Mouse (Mus musculus): ENCODE data around the gene Pidd1. TPM values are rescaled to one million over a fixed set of nuclear protein-coding genes. Genes with fewer than 3 reads are reported as not detected.
A peak's percentile ranks its signal among the peaks of the same experiment; 100 is the strongest.

The Pidd1 gene
- polyA plus RNA-seq, 1 experiment = 2.7 TPM

- TF ChIP-seq POLR2A (IDR thresholded peaks at IDR 0.05; ENCODE audit: extremely low read depth, insufficient read depth, low read length) (no peak), CTCF (IDR thresholded peaks at IDR 0.05; ENCODE audit: extremely low read depth, insufficient read depth, low read length) (no peak)
Measured at GRCm38 (mm10) chr7:141392552-141393222, 51.1 kb downstream of the Pidd1 start.

GRCm38 (mm10) chr7:141391625-141392551 is 51.9 kb downstream of the Pidd1 start, which contains the start of gene Taldo1:
TSS of gene Taldo1 (plus strand) at chr7:141392199.
- Histone ChIP-seq H3K4me1 (ENCODE audit: control insufficient read depth, insufficient read depth, low read length) (peaks cover 6% of the 10 kb centered on the region; the same call in 1 of the 2 replicates), H3K27ac (ENCODE audit: insufficient read depth, low read length) (peak within 1 kb of the TSS; percentile 1; the same call in 1 of the 2 replicates), H3K4me3 (ENCODE audit: insufficient read depth, low read length) (peak within 1 kb of the TSS; percentile 63)
- peak; percentile 69 for TF ChIP-seq POLR2A (IDR thresholded peaks at IDR 0.05; ENCODE audit: extremely low read depth, insufficient read depth, low read length)
- no peak for TF ChIP-seq CTCF (IDR thresholded peaks at IDR 0.05; ENCODE audit: extremely low read depth, insufficient read depth, low read length)

More at GRCm38 (mm10) chr7:141392552-141393222, 51.1 kb downstream of the Pidd1 start:
- Histone ChIP-seq H3K4me1 (ENCODE audit: control insufficient read depth, insufficient read depth, low read length) (peaks cover 6% of the 10 kb centered on the region; the same call in 1 of the 2 replicates), H3K4me3 (ENCODE audit: insufficient read depth, low read length) (peak overlapping the region; percentile 63), H3K27ac (ENCODE audit: insufficient read depth, low read length) (no peak overlapping the region)

DNA sequence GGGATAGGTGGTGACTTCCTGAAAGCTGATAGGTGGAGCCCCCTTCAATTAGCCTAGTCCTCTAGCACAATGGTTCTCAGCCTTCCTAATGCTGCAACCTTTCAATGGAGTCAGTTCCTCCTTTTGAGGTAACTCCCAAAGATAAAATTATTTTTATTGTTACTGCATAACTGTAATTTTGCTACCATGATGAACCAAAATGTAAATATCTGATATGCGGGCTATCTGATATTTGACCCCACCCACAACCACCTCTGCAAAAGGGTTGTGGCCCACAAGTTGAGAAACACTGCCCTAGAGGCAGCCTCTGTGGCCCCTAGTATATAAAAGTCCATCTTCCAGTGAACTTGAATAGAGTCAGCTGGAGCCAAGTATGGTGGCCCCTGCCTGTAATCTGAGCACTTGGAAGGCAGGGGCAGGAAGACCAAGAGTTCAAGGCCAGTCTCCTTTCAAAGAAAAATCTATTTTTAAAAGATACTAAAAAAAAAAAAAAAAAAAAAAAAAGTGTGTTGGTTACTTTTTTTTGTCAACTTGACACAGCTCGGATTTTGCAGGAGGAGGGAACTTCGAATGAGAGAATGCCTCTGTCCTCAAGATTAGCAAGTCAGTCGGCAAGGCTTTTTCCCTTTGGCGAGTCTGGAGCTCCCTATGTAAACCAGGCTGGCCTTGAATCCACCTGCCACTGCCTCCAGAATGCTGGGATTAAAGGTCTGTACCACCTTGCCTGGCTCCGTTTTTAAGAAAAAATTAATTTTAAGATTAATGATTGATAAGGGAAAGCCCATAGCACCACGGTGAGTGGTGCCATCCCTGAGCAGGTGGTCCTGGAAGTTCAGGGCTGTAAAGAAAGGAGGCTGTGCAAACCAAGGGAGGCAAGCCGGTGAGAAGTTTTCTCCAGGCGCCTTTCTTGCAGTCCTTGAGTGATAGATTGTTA is 53.2 kb downstream of the Pidd1 start:
- TF ChIP-seq CTCF (IDR thresholded peaks at IDR 0.05; ENCODE audit: extremely low read depth, insufficient read depth, low read length) (no peak), POLR2A (IDR thresholded peaks at IDR 0.05; ENCODE audit: extremely low read depth, insufficient read depth, low read length) (no peak)

GRCm38 (mm10) chr7:141388487-141389109 is 55.2 kb downstream of the Pidd1 start:
- H3K27ac ChIP-seq (ENCODE audit: insufficient read depth, low read length) = no peak overlapping the region
- H3K4me1 ChIP-seq (ENCODE audit: control insufficient read depth, insufficient read depth, low read length) = peaks cover 6% of the 10 kb centered on the region; the same call in 1 of the 2 replicates
- H3K4me3 ChIP-seq (ENCODE audit: insufficient read depth, low read length) = no peak overlapping the region
- no peak for TF ChIP-seq CTCF (IDR thresholded peaks at IDR 0.05; ENCODE audit: extremely low read depth, insufficient read depth, low read length)
- no peak for TF ChIP-seq POLR2A (IDR thresholded peaks at IDR 0.05; ENCODE audit: extremely low read depth, insufficient read depth, low read length)

More for the DNA sequence above, 53.2 kb downstream of the Pidd1 start:
- H3K27ac ChIP-seq (ENCODE audit: insufficient read depth, low read length) = no peak overlapping the region
- peaks cover 6% of the 10 kb centered on the region; the same call in 1 of the 2 replicates for H3K4me1 ChIP-seq (ENCODE audit: control insufficient read depth, insufficient read depth, low read length)
- no peak overlapping the region; the same call in 1 of the 2 replicates for H3K4me3 ChIP-seq (ENCODE audit: insufficient read depth, low read length)

Other genes with a start within 250 kb of the Pidd1 start
- 5.4 and 5.8 TPM in 2 replicates for gene Lrrc56, start 249.9 kb downstream of the Pidd1 start, polyA plus RNA-seq (2012; rRNA removed)
- gene Lmntd2, start 229.9 kb downstream of the Pidd1 start, polyA plus RNA-seq (2012; rRNA removed) = 0.17 and 0.27 TPM in 2 replicates
- gene Rassf7, start 228.2 kb downstream of the Pidd1 start, polyA plus RNA-seq (2012; rRNA removed) = 1.5 and 2.2 TPM in 2 replicates
- 24.3 and 26.0 TPM in 2 replicates for gene Phrf1, start 215.2 kb downstream of the Pidd1 start, polyA plus RNA-seq (2012; rRNA removed)
- gene Irf7, start 177.5 kb downstream of the Pidd1 start, polyA plus RNA-seq (2012; rRNA removed) = 6.8 and 7.5 TPM in 2 replicates
- 0.04 TPM in 1 of 2 replicates, not detected in the other for gene Cdhr5, start 167.2 kb downstream of the Pidd1 start, polyA plus RNA-seq (2012; rRNA removed)
- gene Sct, start 164.9 kb downstream of the Pidd1 start, polyA plus RNA-seq (2012; rRNA removed) = 0.27 and 0.38 TPM in 2 replicates
- gene Drd4, start 152.0 kb downstream of the Pidd1 start, polyA plus RNA-seq (2012; rRNA removed) = 0.42 and 0.50 TPM in 2 replicates
- gene Deaf1, start 116.3 kb downstream of the Pidd1 start, polyA plus RNA-seq (2012; rRNA removed) = 31.8 and 35.5 TPM in 2 replicates
- gene Tmem80, start 116.3 kb downstream of the Pidd1 start, polyA plus RNA-seq (2012; rRNA removed) = 56.7 and 59.2 TPM in 2 replicates
- gene Eps8l2, start 105.1 kb downstream of the Pidd1 start, polyA plus RNA-seq (2012; rRNA removed) = 6.7 and 6.8 TPM in 2 replicates
- gene Taldo1, start 51.8 kb downstream of the Pidd1 start, polyA plus RNA-seq (2012; rRNA removed) = 182 and 193 TPM in 2 replicates
- 57.0 and 58.9 TPM in 2 replicates for gene Gatd1, start 29.9 kb downstream of the Pidd1 start, polyA plus RNA-seq (2012; rRNA removed)
- 228 and 231 TPM in 2 replicates for gene Cend1, start 14.5 kb downstream of the Pidd1 start, polyA plus RNA-seq (2012; rRNA removed)
- gene Slc25a22, start 6.1 kb downstream of the Pidd1 start, polyA plus RNA-seq (2012; rRNA removed) = 242 and 244 TPM in 2 replicates
- 611 and 653 TPM in 2 replicates for gene Rplp2, start 3.3 kb upstream of the Pidd1 start, polyA plus RNA-seq (2012; rRNA removed)
- gene Pnpla2, start 11.2 kb upstream of the Pidd1 start, polyA plus RNA-seq (2012; rRNA removed) = 31.6 and 32.2 TPM in 2 replicates
- gene Cracr2b, start 17.1 kb upstream of the Pidd1 start, polyA plus RNA-seq (2012; rRNA removed) = 4.8 and 7.4 TPM in 2 replicates
- 63.5 and 66.0 TPM in 2 replicates for gene Cd151, start 23.4 kb upstream of the Pidd1 start, polyA plus RNA-seq (2012; rRNA removed)
- 49.3 and 52.1 TPM in 2 replicates for gene Polr2l, start 31.1 kb upstream of the Pidd1 start, polyA plus RNA-seq (2012; rRNA removed)
- gene Tspan4, start 31.2 kb upstream of the Pidd1 start, polyA plus RNA-seq (2012; rRNA removed) = 32.4 and 33.0 TPM in 2 replicates
- gene Chid1, start 95.8 kb upstream of the Pidd1 start, polyA plus RNA-seq (2012; rRNA removed) = 43.0 and 48.8 TPM in 2 replicates
- 70.2 and 75.7 TPM in 2 replicates for gene Ap2a2, start 118.1 kb upstream of the Pidd1 start, polyA plus RNA-seq (2012; rRNA removed)
- gene Muc6, start 211.3 kb upstream of the Pidd1 start, polyA plus RNA-seq (2012; rRNA removed) = 0.02 TPM in 1 of 2 replicates, not detected in the other
- 0.36 and 0.44 TPM in 2 replicates for gene Muc2, start 246.3 kb upstream of the Pidd1 start, polyA plus RNA-seq (2012; rRNA removed)